Mouse (Mus musculus) neural tube, embryonic 11.5 days (tissue): ENCODE results near the gene Dhrs1. TPM values are rescaled to one million over a fixed set of nuclear protein-coding genes. Genes with fewer than 3 reads are reported as not detected.

ENCODE experiments used
- ATAC-seq: fragments of 200-750 bp; cut with Nextera tagmentation; 2 replicates; pipeline ENCODE4 v1.8.0; 2017; ENCODE audit warnings: moderate number of reproducible peaks, mild to moderate bottlenecking, moderate TSS enrichment, moderate library complexity; ENCODE audit not compliant: insufficient read depth, low FRiP score, low TSS enrichment
- DNase-seq: peaks from one replicate; pipeline ENCODE4 v3.0.0-alpha.2; 2015; ENCODE audit warnings: low spot score
- H3K27ac ChIP-seq: fragments of 300-500 bp; sonication (generic); 2 replicates; pipeline ENCODE4 v1.5.1; 2014; ENCODE audit warnings: low read depth, mild to moderate bottlenecking, low read length
- H3K27me3 ChIP-seq: fragments of 300-500 bp; sonication (generic); 2 replicates; pipeline ENCODE4 v1.6.1; 2014; ENCODE audit warnings: mild to moderate bottlenecking, low read length, mixed read lengths; ENCODE audit not compliant: control insufficient read depth, insufficient read depth
- H3K36me3 ChIP-seq: fragments of 300-500 bp; sonication (generic); 2 replicates; pipeline ENCODE4 v1.6.1; 2014; ENCODE audit warnings: mild to moderate bottlenecking, low read length, moderate library complexity, mixed read lengths; ENCODE audit not compliant: control insufficient read depth, insufficient read depth
- H3K4me1 ChIP-seq: fragments of 300-500 bp; sonication (generic); 2 replicates; pipeline ENCODE4 v1.6.1; 2014; ENCODE audit warnings: low read length, mixed read lengths; ENCODE audit not compliant: control insufficient read depth, insufficient read depth
- H3K4me2 ChIP-seq: fragments of 300-500 bp; sonication (generic); 2 replicates; pipeline ENCODE4 v1.6.1; 2014; ENCODE audit warnings: low read depth, mild to moderate bottlenecking, moderate library complexity
- H3K4me3 ChIP-seq: fragments of 300-500 bp; sonication (generic); 2 replicates; pipeline ENCODE4 v1.5.1; 2014; ENCODE audit warnings: low read depth, low read length
- H3K9ac ChIP-seq: fragments of 300-500 bp; sonication (generic); 2 replicates; pipeline ENCODE4 v1.6.1; 2014; ENCODE audit warnings: mild to moderate bottlenecking, low read length
- H3K9me3 ChIP-seq: fragments of 300-500 bp; sonication (generic); 2 replicates; pipeline ENCODE4 v1.6.1; 2016; ENCODE audit warnings: low read length; ENCODE audit not compliant: control insufficient read depth
- WGBS: fragments of 180-500 bp; shearing (Covaris S2); extraction: QIAGEN DNeasy Blood & Tissue Kit; methylation state at CpG from one replicate; pipeline ENCODE4 v1.1.7; 2014; 5-methylcytosine and 5-hydroxymethylcytosine counted together
- polyA plus RNA-seq: library from polyadenylated mRNA; unstranded; fragments of >200 nt; fragmentation: Nextera tagmentation; extraction: Ambion mirVana; gene quantifications from 2 replicates; pipeline ENCODE4 v1.2.1, GENCODE M21; 2014

Dhrs1 gene
- polyA plus RNA-seq, 1 experiment from 2014 or later: 76.8 TPM

GRCm38 (mm10) chr14:55711786-55712185 is 33.7 kb downstream of the Dhrs1 start:
- H3K4me2 ChIP-seq: no peak overlapping the region
- 0 out of 2 replicates have a peak, but pooled peaks cover 3% of the 10 kb centered on the region for H3K4me1 ChIP-seq
- no peak overlapping the region for H3K27ac ChIP-seq
- WGBS: 78% methylated on average over 7 of the region's 7 CpGs
- DNase-seq (no peak), ATAC-seq (no peak)
- no peaks in the 10 kb centered on the region for H3K36me3 ChIP-seq
- H3K9me3 ChIP-seq: no peaks in the 10 kb centered on the region
- peaks cover 9% of the 10 kb centered on the region; the same call in 1 of the 2 replicates for H3K27me3 ChIP-seq
- H3K9ac ChIP-seq: no peak overlapping the region
- no peak overlapping the region for H3K4me3 ChIP-seq

GRCm38 (mm10) chr14:55709509-55709908 is 36.0 kb downstream of the Dhrs1 start:
- DNase-seq: no peak
- ATAC-seq: no peak

DNA sequence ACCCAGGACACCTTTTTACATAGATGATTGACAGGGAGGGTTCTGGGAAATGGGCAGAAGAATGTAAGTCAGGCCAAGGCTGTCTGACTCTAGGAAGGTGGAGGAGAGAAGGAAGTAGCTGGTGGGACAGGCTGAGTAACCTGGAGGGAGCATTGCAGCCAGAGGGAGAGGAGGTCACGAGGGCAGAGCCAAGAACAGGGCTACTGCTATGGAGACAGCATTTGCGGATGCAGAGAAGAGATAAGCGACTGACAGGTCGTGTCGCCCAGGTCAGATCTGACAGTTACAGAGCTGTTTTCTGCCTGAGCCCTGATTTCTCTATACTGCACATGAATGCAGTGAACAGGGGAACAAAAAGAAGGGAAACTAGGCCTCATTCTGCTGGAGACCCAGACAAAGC is 38.1 kb downstream of the Dhrs1 start:
- no peaks in the 10 kb centered on the region for H3K9me3 ChIP-seq
- H3K36me3 ChIP-seq: no peaks in the 10 kb centered on the region
- H3K4me3 ChIP-seq: no peak overlapping the region
- peaks cover 4% of the 10 kb centered on the region; the same call in 1 of the 2 replicates for H3K27me3 ChIP-seq
- H3K4me2 ChIP-seq: no peak overlapping the region
- 84% methylated on average over 5 of the region's 5 CpGs for WGBS
- DNase-seq (no peak), ATAC-seq (no peak)
- no peak overlapping the region for H3K9ac ChIP-seq
- H3K4me1 ChIP-seq: no peaks in the 10 kb centered on the region
- H3K27ac ChIP-seq: no peak overlapping the region

More at GRCm38 (mm10) chr14:55709509-55709908, 36.0 kb downstream of the Dhrs1 start:
- H3K4me1 ChIP-seq: 0 out of 2 replicates have a peak, but pooled peaks cover 3% of the 10 kb centered on the region
- H3K4me3 ChIP-seq: no peak overlapping the region
- H3K27ac ChIP-seq: no peak overlapping the region
- WGBS: 87% methylated on average over 4 of the region's 4 CpGs
- H3K9me3 ChIP-seq: no peaks in the 10 kb centered on the region
- no peaks in the 10 kb centered on the region for H3K36me3 ChIP-seq
- peaks cover 9% of the 10 kb centered on the region; the same call in 1 of the 2 replicates for H3K27me3 ChIP-seq
- no peak overlapping the region for H3K9ac ChIP-seq
- no peak overlapping the region for H3K4me2 ChIP-seq

- Histone ChIP-seq H3K4me2 (no peak overlapping the region), H3K9me3 (no peaks in the 10 kb centered on the region), H3K27me3 (no peaks in the 10 kb centered on the region), H3K4me3 (no peak overlapping the region), H3K27ac (no peak overlapping the region), H3K36me3 (no peaks in the 10 kb centered on the region), H3K4me1 (no peaks in the 10 kb centered on the region), H3K9ac (no peak overlapping the region)
- WGBS: 90% methylated on average over 8 of the region's 8 CpGs
- DNase-seq: no peak
- no peak for ATAC-seq
Observed at GRCm38 (mm10) chr14:55706051-55706600, 39.4 kb downstream of the Dhrs1 start.

GRCm38 (mm10) chr14:55702761-55703160 is 42.7 kb downstream of the Dhrs1 start:
- DNase-seq (no peak), ATAC-seq (no peak)
- H3K9ac ChIP-seq: no peak overlapping the region
- no peaks in the 10 kb centered on the region for H3K36me3 ChIP-seq
- H3K27me3 ChIP-seq: no peaks in the 10 kb centered on the region
- H3K4me1 ChIP-seq: no peaks in the 10 kb centered on the region
- H3K4me3 ChIP-seq: no peak overlapping the region
- no peak overlapping the region for H3K27ac ChIP-seq
- WGBS: 58% methylated on average over 6 of the region's 6 CpGs
- H3K4me2 ChIP-seq: no peak overlapping the region
- H3K9me3 ChIP-seq: no peaks in the 10 kb centered on the region

DNA sequence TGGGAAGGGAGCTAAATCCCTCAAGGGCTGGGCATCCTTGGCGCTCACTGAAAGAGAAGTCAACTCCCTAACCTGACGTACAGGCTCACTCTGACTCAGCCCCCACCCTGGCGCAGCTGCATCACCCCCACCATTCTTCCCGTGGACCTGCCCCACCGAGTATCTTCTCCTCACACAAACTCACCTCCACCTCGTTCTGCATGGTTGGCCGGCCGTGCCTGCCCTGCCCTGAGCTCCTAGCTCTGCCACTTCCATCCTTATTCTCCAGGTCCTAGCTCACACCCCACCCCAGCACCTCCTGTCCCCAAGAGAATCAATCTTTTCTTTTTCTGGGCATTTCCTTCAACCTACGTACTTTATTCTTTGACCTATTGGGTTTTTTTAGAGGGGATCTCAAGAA is 44.4 kb downstream of the Dhrs1 start:
- no peak for ATAC-seq
- DNase-seq: no peak
- H3K4me1 ChIP-seq: no peaks in the 10 kb centered on the region
- H3K4me3 ChIP-seq: no peak overlapping the region
- 77% methylated on average over 9 of the region's 9 CpGs for WGBS
- H3K27me3 ChIP-seq: no peaks in the 10 kb centered on the region
- no peaks in the 10 kb centered on the region for H3K9me3 ChIP-seq
- no peak overlapping the region for H3K27ac ChIP-seq
- no peaks in the 10 kb centered on the region for H3K36me3 ChIP-seq
- H3K9ac ChIP-seq: no peak overlapping the region
- no peak overlapping the region for H3K4me2 ChIP-seq

DNA sequence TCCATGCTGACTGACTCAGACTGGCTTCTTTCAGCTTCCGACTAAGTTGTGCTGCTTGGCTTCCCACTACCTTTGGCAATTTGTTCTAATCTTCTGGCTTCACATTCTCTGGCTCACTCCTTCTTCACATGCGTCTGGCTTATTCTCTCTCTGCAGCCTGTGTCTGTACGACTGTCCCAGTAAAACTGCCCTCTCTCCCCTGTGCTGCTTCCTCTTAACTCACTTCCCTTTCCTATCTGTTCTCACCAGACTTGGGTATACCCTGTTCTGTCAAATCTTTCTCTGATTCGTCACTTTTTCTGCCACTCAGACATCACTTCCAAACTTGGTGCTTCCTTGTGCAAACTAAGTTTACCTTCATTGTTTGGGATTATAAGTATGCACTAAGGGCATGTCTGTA is 48.3 kb downstream of the Dhrs1 start:
- no peak overlapping the region for H3K9ac ChIP-seq
- no peak overlapping the region for H3K4me2 ChIP-seq
- H3K4me3 ChIP-seq: no peak overlapping the region
- no peak overlapping the region for H3K27ac ChIP-seq
- H3K4me1 ChIP-seq: no peaks in the 10 kb centered on the region
- no peaks in the 10 kb centered on the region for H3K9me3 ChIP-seq
- ATAC-seq (no peak), DNase-seq (no peak)
- 86% methylated on average over 4 of the region's 4 CpGs for WGBS
- no peaks in the 10 kb centered on the region for H3K36me3 ChIP-seq
- H3K27me3 ChIP-seq: no peaks in the 10 kb centered on the region

- no peaks in the 10 kb centered on the region for H3K9me3 ChIP-seq
- H3K27me3 ChIP-seq: no peaks in the 10 kb centered on the region
- H3K4me2 ChIP-seq: no peak overlapping the region
- no peak overlapping the region for H3K27ac ChIP-seq
- H3K4me3 ChIP-seq: no peak overlapping the region
- DNase-seq (no peak), ATAC-seq (no peak)
- WGBS: 79% methylated on average over 10 of the region's 10 CpGs
- no peaks in the 10 kb centered on the region for H3K36me3 ChIP-seq
- no peak overlapping the region for H3K9ac ChIP-seq
- no peaks in the 10 kb centered on the region for H3K4me1 ChIP-seq
Observed at GRCm38 (mm10) chr14:55689433-55689832, 56.1 kb downstream of the Dhrs1 start.
